Mouse (Mus musculus) gastrocnemius, postnatal 14 days (tissue): Measurements from ENCODE around the gene Dvl2. TPM values are rescaled to one million over a fixed set of nuclear protein-coding genes. Genes with fewer than 3 reads are reported as not detected.

Source experiments
- DNase-seq: peaks from one replicate; pipeline ENCODE4 v3.0.0; 2021; ENCODE audit warnings: mixed read lengths
- intact Hi-C: fragments of 180-260 bp; cut with DNase I; formaldehyde crosslinking; loops from one replicate; pipeline ENCODE4 v1.15.1; 2025; ENCODE audit warnings: low total_unique reads
- total RNA-seq, 2 experiments: library from RNA; stranded (reverse); gene quantifications; 2 replicates each; pipeline ENCODE4 v1.2.3; 2021

Gene Dvl2
- total RNA-seq, 2 experiments from 2014 or later, result 5.1 to 7.8 TPM

DNA sequence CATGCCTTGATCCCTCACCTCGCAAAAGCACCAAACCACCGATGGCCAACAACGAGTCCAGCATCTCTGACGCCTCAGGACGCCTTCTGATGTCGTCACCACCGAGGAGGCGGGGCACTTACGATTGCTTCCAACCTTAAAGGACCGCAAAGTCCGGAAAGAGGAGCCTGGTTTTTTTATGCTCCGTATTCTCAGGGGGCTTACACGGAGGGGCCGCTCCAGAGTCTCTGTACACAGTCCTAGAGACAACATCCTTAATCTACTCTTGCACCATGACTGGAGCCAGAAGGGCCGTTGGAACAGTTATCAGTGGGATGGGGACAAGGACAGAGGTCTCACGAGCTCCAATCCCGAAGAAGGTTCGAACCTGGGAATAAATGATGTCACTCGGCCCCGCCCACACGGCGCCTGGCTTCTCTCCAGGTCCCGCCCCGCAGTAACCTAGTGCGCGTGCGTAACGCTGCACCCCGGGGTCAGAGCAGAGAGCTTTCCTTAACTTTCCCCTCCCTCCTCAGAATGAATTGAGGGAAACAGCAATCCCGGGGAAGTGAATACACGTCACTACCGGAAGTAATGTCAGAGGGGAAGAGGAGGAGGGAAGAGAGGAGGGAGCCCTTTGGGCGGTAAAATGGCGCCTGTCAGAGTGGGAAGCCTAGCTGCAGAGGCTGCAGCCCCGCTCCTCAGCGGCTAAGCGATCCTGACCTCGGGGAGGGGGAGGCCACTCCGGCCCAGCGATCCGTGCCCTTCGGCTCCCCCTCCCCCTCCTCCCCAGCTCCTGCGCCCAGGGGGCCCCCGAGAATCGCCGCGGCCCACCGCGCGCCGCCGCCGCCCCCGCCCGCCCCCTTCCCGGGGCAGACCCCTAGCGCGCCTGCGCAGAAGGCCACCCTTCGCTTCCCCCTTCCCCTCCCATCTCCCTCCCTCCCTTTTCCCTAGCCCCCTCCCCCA, 19.9 kb upstream of the Dvl2 start:
- DNase-seq, result peak; percentile 92
- intact Hi-C loops, result no loop called here

DNA sequence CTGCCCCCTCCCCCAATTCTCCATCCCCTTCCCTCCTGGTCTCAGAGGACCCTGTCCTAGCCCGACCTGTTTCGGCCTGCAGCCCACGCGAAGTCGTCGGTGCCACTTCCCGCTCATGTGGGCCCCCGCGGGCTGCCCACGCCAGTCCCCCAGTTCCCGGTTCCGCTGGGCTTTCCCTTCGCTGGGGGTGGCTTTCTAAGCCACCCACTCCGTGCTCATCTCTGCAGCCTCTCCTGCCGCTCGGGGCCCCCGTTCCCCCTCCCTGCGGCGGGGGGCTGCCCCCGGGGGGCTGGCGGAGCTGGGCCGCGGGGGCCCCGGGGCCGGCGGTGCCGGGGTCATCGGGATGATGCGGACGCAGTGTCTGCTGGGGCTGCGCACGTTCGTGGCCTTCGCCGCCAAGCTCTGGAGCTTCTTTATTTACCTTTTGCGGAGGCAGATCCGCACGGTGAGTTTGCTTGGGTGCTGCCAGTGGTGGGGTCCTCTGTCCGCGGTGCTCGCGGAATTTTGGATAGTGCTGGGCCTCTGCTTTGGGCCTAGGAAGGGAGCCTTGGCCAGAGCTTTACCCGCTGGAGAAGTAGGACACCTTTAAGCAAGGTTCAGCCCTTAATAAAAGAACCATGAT, 19.1 kb upstream of the Dvl2 start, which contains the start of gene Ctdnep1:
TSS of gene Ctdnep1 (plus strand) at position 16 of the 622 bp plus-strand sequence.
- intact Hi-C loops, result no loop called here
- no peak for DNase-seq

GRCm38 (mm10) chr11:69982225-69982624, 18.2 kb upstream of the Dvl2 start, which contains the start of gene Elp5:
Gene Elp5, minus strand, starts transcription at chr11:69982517.
- no peak for DNase-seq
- intact Hi-C loops, result no loop called here

DNA sequence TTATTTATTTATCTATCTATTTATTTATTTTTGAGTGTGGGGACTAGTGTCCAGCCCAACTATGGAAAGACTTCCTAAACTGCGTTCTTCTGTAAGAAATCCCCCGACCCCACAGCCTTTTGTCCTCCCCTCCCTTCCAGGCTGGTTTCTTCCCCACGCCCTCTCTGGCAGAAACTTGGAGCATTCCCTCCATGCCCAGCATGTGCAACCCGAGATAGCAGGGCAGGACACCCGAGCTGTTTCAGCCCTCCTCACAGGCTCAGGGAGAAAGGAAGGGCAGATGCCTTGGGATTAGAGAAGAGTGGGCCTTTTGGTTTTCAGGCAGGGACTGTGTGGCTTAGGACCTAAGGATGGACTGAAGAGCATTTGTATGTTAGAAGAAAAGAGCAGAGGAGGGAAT, 17.5 kb upstream of the Dvl2 start:
- intact Hi-C loops, result no loop called here

DNA sequence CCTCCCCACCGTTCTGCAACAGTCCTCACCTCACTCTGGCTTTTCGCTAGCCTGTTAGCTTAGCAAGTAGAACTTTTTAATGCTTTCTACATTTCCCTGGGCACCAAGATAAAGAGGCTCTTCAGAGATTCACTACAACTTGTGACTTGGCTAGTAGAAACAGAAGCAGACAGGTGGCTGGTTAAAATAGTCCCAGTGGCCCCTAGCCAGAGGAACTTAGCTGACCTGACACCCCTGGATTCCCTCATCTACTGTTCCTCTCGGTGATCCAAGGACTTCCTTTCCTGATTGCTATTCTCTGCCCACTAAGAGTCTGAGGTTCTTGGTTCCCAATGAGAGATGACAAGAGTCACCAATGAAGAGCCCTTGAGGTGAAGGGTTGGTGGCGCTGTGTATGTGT, 17.0 kb upstream of the Dvl2 start:
- peak; percentile 52 for DNase-seq
- intact Hi-C loops, result no loop called here

More for the DNA sequence above, 17.5 kb upstream of the Dvl2 start:
- peak; percentile 66 for DNase-seq

- intact Hi-C loops, result no loop called here
- DNase-seq, result no peak
These were observed 16.0 kb upstream of the Dvl2 start for GRCm38 (mm10) chr11:69984431-69984830.

GRCm38 (mm10) chr11:69989949-69990348, 10.4 kb upstream of the Dvl2 start:
- intact Hi-C loops, result no loop called here
- no peak for DNase-seq

DNA sequence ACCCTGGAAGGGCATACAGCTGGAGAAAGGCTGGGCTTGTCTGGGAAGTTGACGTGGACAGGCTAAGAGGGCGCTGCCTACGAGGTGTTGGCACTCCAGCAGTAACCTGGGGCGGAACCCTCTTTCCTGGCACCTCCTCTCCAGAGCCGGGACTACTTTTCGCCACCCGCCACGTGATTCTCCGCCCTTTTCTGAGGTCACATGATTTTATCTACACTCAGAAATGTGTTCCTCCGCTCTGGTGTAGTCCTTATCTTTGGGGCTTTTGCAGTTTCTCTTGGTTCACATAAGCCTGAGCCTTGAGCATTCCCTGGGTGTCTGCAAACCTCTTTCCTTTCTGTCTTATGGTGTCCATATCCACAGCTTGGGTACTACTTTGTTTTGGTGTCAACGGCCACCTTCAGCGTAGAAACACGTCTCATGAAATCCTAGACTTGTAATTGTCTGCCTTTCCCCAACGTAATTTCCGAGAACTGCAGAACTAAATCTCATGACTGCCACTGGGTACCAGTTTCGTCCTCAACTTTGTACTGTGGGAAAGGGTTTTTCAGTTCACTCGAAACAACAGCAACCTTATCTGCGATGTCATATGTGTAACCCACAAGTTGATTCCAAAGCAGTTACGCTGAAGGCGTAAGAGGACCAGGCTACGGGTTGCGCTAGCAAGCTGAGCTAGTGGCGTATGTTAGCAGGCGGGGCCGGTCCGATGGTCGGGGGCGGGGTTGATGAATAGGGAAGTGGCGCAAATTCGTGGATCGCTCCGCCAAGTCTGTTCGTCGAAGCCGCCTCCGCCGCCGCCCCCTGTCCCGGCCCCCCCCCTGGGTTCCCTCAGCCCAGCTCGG, 9.3 kb upstream of the Dvl2 start, which contains the start of gene Gabarap:
TSS of gene Gabarap (plus strand) at position 294 of the 842 bp plus-strand sequence.
- intact Hi-C loops, result no loop called here

GRCm38 (mm10) chr11:69991711-69992110, 8.7 kb upstream of the Dvl2 start:
- intact Hi-C loops, result no loop called here
- DNase-seq, result no peak

More for the DNA sequence above, 9.3 kb upstream of the Dvl2 start, which contains the start of gene Gabarap:
- DNase-seq, result peak; percentile 97

GRCm38 (mm10) chr11:69992396-69992795, 8.0 kb upstream of the Dvl2 start:
- intact Hi-C loops, result no loop called here
- DNase-seq, result no peak

- intact Hi-C loops, result no loop called here
These were observed 7.5 kb upstream of the Dvl2 start for GRCm38 (mm10) chr11:69992932-69993331.

GRCm38 (mm10) chr11:69994401-69995090, 5.8 kb upstream of the Dvl2 start:
- no peak for DNase-seq
- intact Hi-C loops, result no loop called here

More at GRCm38 (mm10) chr11:69992932-69993331, 7.5 kb upstream of the Dvl2 start:
- no peak for DNase-seq

DNA sequence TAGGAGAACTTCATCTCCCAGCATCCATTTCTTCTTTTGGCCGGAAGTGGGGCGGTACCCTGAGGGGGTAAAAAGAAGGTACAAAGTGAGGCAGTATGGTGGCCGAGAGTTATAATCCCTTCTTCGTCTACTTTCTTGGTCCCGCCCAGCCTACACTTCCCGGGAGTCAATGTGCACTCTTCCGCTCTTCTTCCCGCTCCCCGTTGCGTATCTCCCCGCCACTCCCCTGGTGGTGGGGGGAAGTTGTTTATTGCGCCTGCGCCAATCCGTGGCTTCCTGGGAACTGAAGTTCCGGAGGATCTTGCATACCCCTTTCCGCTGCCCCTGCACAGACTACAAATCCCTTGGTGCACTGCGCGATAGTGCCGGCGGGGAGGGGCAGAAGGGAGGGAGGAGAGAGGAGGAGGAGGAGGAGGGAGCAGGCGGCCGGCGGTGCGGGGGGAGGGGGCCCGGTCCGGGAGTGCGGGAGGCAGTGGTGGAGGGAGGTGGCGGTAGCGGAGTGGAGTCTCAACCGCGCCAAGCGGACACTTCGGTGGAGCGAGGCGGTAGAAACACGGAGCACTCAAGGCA, 4.9 kb upstream of the Dvl2 start, which contains the start of gene Phf23:
TSS of gene Phf23 (plus strand) at position 387 of the 570 bp plus-strand sequence.
- intact Hi-C loops, result no loop called here
- DNase-seq, result peak; percentile 98

DNA sequence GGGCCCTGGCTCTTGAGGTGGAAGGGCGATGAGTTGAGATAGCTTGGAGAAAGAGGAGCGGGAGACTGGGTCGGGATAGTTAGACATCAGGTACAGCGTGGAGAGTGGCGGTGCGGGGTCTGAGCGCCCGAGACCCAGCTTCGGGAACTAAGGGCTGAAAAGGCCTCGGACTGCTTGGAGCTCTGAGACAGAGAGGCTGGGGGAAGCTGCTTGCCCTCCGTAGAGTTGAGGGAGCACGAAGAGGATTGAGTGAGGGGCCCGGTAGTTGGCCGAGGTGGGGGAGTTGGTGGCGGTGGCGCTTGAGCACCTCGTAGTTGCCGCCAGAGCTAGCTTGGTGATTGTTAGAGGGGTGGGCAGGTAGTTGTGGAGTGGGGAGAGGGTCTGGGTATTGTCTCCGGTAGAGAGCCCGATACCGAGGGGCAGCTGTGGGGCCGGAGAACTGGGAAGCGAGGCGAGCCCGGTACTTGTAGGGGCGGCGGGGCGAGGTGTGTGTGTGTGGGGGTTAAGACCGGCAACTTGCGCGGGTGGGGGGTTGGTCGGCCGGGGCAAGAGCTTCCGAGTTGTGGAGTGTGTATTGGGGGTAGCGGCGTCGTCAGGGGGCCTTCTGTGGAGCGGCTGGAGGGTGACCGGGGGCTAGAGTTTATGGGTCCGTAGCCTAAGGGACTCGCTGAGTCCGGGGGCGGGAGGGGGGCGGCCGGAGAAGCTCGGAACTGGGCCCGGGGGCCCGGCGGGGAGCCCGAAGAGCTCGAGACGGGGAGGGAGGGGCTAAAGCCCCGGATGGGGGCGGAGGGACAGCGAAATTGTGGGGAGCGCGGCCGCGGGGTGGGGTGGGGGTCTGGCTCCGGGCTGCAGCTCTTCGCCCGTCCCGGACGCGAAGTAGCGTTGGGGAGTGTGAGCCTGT, 4.0 kb upstream of the Dvl2 start:
- peak; percentile 76 for DNase-seq
- intact Hi-C loops, result no loop called here

GRCm38 (mm10) chr11:69997070-69997509, 3.3 kb upstream of the Dvl2 start:
- intact Hi-C loops, result no loop called here
- DNase-seq, result peak; percentile 93

GRCm38 (mm10) chr11:69998567-69999491, 1.6 kb upstream of the Dvl2 start:
- no peak for DNase-seq
- intact Hi-C loops, result no loop called here
